8 mouse cellular contexts compared by ENCODE assay signal in the genomic region with DNA sequence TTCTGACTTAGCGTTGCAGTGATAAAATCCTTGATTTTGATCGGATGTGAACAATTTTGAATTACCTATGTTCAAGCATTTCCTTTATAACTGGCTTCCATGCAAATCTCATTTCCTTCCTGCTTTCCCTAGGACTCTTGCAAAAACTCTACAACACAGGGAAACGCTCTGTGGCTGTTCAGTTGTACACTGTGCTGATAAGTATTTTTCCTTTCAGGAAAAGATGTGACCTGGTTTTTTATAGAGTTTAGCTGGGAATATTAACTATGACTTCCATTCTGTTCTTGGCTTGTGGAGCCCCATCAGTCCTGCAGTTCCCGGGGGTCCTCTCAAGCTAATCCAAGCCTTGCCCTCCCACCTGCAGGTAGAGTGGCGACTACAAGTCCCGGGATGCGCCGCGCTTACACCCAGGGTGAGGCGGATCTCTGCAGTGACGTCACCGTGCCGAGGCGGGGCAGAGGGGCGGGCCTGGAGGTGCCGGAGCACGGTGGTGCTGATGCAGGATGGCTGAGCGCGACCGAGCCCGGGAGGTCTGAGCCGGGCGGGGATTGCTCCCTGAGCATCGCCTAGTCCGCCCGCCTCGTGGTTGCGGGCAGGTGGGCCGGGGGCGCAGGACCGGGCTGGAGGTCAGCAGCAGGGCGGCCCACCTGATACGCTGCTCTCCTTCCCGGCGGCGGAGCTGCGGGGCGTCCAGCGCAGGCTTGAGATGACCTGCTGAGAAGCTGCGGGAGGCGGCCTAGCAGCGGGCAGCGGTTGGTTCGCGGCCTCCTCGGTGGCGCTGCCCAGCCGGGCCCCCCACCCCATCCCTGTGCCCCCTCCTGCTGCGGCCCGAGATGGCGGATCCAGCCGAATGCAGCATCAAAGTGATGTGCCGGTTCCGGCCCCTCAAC. TPM values are rescaled to one million over a fixed set of nuclear protein-coding genes. Genes with fewer than 3 reads are reported as not detected.
DNase-seq lines count a peak whose midpoint lies in the region; ATAC-seq and TF ChIP-seq lines count a peak whose summit lies in the region.

A gene (plus strand): TSS at position 470 of the 890 bp plus-strand sequence.

- peak; percentile 75 to 86 for DNase-seq in CD8-positive naive resting alpha-beta T cell, adult 2 months (ENCODE audit: low read depth in 2 of 2, low spot score in 2 of 2)
- DNase-seq in cerebellum, adult 11-12 months, result peak; percentile 97
- peak; percentile 77 to 82 for DNase-seq in heart, postnatal 14 days
- peak; percentile 91 for DNase-seq in kidney, postnatal 4 days
- DNase-seq in liver, embryonic 14.5 days (ENCODE audit: low read depth in 3 of 3, low spot score in 3 of 3), result peak; percentile 12 to 29 (median 15)
- DNase-seq in neural tube, embryonic 11.5 days (ENCODE audit: low spot score), result peak; percentile 93

- H3K4me3 ChIP-seq in forebrain, embryonic 15.5 days, result peak within 1 kb of the TSS; percentile 88
- peak within 1 kb of the TSS; percentile 10 to 37; a peak in 3 of 4 replicates for H3K4me3 ChIP-seq in liver, embryonic 14.5 days (ENCODE audit: insufficient read depth in 1 of 2, low read depth in 2 of 2, low read length in 2 of 2)
- H3K4me3 ChIP-seq in neural tube, embryonic 11.5 days (ENCODE audit: low read depth, low read length), result peak within 1 kb of the TSS; percentile 93
- H3K4me3 ChIP-seq in stomach, embryonic 15.5 days (replicated peaks), result peak within 1 kb of the TSS; percentile 65

- H3K36me3 ChIP-seq in forebrain, embryonic 15.5 days, result peaks cover 2% of the 10 kb centered on the region; the same call in 1 of the 2 replicates
- H3K36me3 ChIP-seq in liver, embryonic 14.5 days (replicated peaks; ENCODE audit: control insufficient read depth, insufficient read depth, low read depth), result no peaks in the 10 kb centered on the region
- no peaks in the 10 kb centered on the region for H3K36me3 ChIP-seq in neural tube, embryonic 11.5 days (ENCODE audit: control insufficient read depth, insufficient read depth, low read length)
- no peaks in the 10 kb centered on the region for H3K36me3 ChIP-seq in stomach, embryonic 15.5 days

- H3K4me2 ChIP-seq in forebrain, embryonic 15.5 days (replicated peaks), result peak within 1 kb of the TSS; percentile 54
- peak within 1 kb of the TSS; percentile 50 for H3K4me2 ChIP-seq in liver, embryonic 14.5 days (ENCODE audit: low read depth)
- peak within 1 kb of the TSS; percentile 72 for H3K4me2 ChIP-seq in neural tube, embryonic 11.5 days (ENCODE audit: low read depth)
- H3K4me2 ChIP-seq in stomach, embryonic 15.5 days, result peak within 1 kb of the TSS; percentile 92

- H3K27ac ChIP-seq in forebrain, embryonic 15.5 days (replicated peaks), result peak within 1 kb of the TSS; percentile 94
- H3K27ac ChIP-seq in liver, embryonic 14.5 days, result no peak within 1 kb of the TSS
- H3K27ac ChIP-seq in neural tube, embryonic 11.5 days (ENCODE audit: low read depth, low read length), result peak within 1 kb of the TSS; percentile 84
- no peak within 1 kb of the TSS for H3K27ac ChIP-seq in stomach, embryonic 15.5 days

- 5% methylated on average over 51 of the region's 54 CpGs for WGBS in forebrain, embryonic 15.5 days
- 5% methylated on average over 54 of the region's 54 CpGs for WGBS in liver, embryonic 14.5 days (ENCODE audit: insufficient replicate concordance)
- WGBS in neural tube, embryonic 11.5 days, result 4% methylated on average over 54 of the region's 54 CpGs
- WGBS in stomach, embryonic 15.5 days, result 4% methylated on average over 54 of the region's 54 CpGs

- peaks cover 26% of the 10 kb centered on the region for H3K4me1 ChIP-seq in forebrain, embryonic 15.5 days
- no peaks in the 10 kb centered on the region for H3K4me1 ChIP-seq in liver, embryonic 14.5 days (replicated peaks; ENCODE audit: control insufficient read depth in 2 of 2, insufficient read depth in 2 of 2, low read length in 1 of 2)
- 0 out of 2 replicates have a peak, but pooled peaks cover 3% of the 10 kb centered on the region for H3K4me1 ChIP-seq in neural tube, embryonic 11.5 days (ENCODE audit: control insufficient read depth, insufficient read depth, low read length)
- peaks cover 8% of the 10 kb centered on the region for H3K4me1 ChIP-seq in stomach, embryonic 15.5 days

- no peaks in the 10 kb centered on the region for H3K27me3 ChIP-seq in forebrain, embryonic 15.5 days
- peaks cover 28% of the 10 kb centered on the region for H3K27me3 ChIP-seq in liver, embryonic 14.5 days (ENCODE audit: control insufficient read depth, insufficient read depth, low read length)
- H3K27me3 ChIP-seq in neural tube, embryonic 11.5 days (ENCODE audit: control insufficient read depth, insufficient read depth, low read length), result no peaks in the 10 kb centered on the region
- peaks cover 17% of the 10 kb centered on the region for H3K27me3 ChIP-seq in stomach, embryonic 15.5 days (replicated peaks)

- intact Hi-C loops in heart, postnatal 14 days (cut with DNase I), result no loop called here

- ATAC-seq in forebrain, embryonic 15.5 days (replicated peaks), result peak; percentile 98
- peak; percentile 53; the same call in 1 of the 2 replicates for ATAC-seq in liver, embryonic 14.5 days (ENCODE audit: insufficient read depth)
- ATAC-seq in neural tube, embryonic 11.5 days (ENCODE audit: insufficient read depth, low FRiP score, low TSS enrichment), result peak; percentile 99
- ATAC-seq in stomach, embryonic 15.5 days (ENCODE audit: insufficient read depth, low FRiP score, low read depth), result peak; percentile 94

- TF ChIP-seq EP300 in liver, embryonic 14.5 days (IDR thresholded peaks at IDR 0.05; ENCODE audit: low read depth), result no peak

- no peaks in the 10 kb centered on the region for H3K9me3 ChIP-seq in forebrain, embryonic 15.5 days
- H3K9me3 ChIP-seq in liver, embryonic 14.5 days (ENCODE audit: control insufficient read depth, low read length), result no peaks in the 10 kb centered on the region
- no peaks in the 10 kb centered on the region for H3K9me3 ChIP-seq in neural tube, embryonic 11.5 days (ENCODE audit: control insufficient read depth, low read length)
- no peaks in the 10 kb centered on the region for H3K9me3 ChIP-seq in stomach, embryonic 15.5 days

- TF ChIP-seq CTCF in liver, embryonic 14.5 days (IDR thresholded peaks at IDR 0.05; ENCODE audit: low read depth), result no peak

- H3K9ac ChIP-seq in forebrain, embryonic 15.5 days (replicated peaks), result peak within 1 kb of the TSS; percentile 96
- H3K9ac ChIP-seq in liver, embryonic 14.5 days (replicated peaks), result no peak within 1 kb of the TSS
- peak within 1 kb of the TSS; percentile 91 for H3K9ac ChIP-seq in neural tube, embryonic 11.5 days (ENCODE audit: low read length)
- no peak within 1 kb of the TSS for H3K9ac ChIP-seq in stomach, embryonic 15.5 days

RNA-seq across cellular contexts. Expression of the gene that starts here (rescaled TPM):
- 171 and 172 TPM in 2 replicates for polyA plus RNA-seq in forebrain, embryonic 15.5 days (2015; fragmentation: Nextera tagmentation; extraction: Ambion mirVana)
- under 1 TPM; 0.79 to 0.80 TPM for total RNA-seq in heart, postnatal 14 days (2021)
- polyA plus RNA-seq in liver, embryonic 14.5 days (2012; rRNA removed), result 0.12 and 0.17 TPM in 2 replicates
- 0.10 and 0.14 TPM in 2 replicates for polyA plus RNA-seq in liver, embryonic 14.5 days (2014; fragmentation: Nextera tagmentation; extraction: Ambion mirVana)
- 113 and 122 TPM in 2 replicates for polyA plus RNA-seq in neural tube, embryonic 11.5 days (2014; fragmentation: Nextera tagmentation; extraction: Ambion mirVana)
- polyA plus RNA-seq in stomach, embryonic 15.5 days (2015; fragmentation: Nextera tagmentation; extraction: Ambion mirVana), result 7.1 and 7.2 TPM in 2 replicates

Comparison
In these comparisons a context has a peak if more than half of its experiments do, and no peak if none do; other contexts are left out.
1. RNA of the gene that starts here (polyA plus RNA-seq): 171 to 172 TPM in forebrain, embryonic 15.5 days and 113 to 122 TPM in neural tube, embryonic 11.5 days; 7.1 to 7.2 TPM in stomach, embryonic 15.5 days and 0.10 to 0.17 TPM in liver, embryonic 14.5 days; every median in the first group is over 10 times any median in the second.
2. Peak in DNase-seq in heart, postnatal 14 days; RNA of the gene not detected or under 1 TPM.
3. Peak in DNase-seq, ATAC-seq, H3K4me3 ChIP-seq and H3K4me2 ChIP-seq in liver, embryonic 14.5 days; RNA of the gene not detected or under 1 TPM.
4. DNase-seq: peak in every context shown above with its lines; median percentile 97 in cerebellum, adult 11-12 months; 93 in neural tube, embryonic 11.5 days; 91 in kidney, postnatal 4 days; 80 in CD8-positive naive resting alpha-beta T cell, adult 2 months; 80 in heart, postnatal 14 days; 15 in liver, embryonic 14.5 days.
5. H3K27ac ChIP-seq: peak in forebrain, embryonic 15.5 days (single experiment) and neural tube, embryonic 11.5 days (single experiment); none in liver, embryonic 14.5 days (single experiment) and stomach, embryonic 15.5 days (single experiment).
6. H3K4me3 ChIP-seq: peak in every context shown above with its lines; median percentile 93 in neural tube, embryonic 11.5 days; 88 in forebrain, embryonic 15.5 days; 65 in stomach, embryonic 15.5 days; 24 in liver, embryonic 14.5 days.
7. H3K9ac ChIP-seq: peak in forebrain, embryonic 15.5 days (single experiment) and neural tube, embryonic 11.5 days (single experiment); none in liver, embryonic 14.5 days (single experiment) and stomach, embryonic 15.5 days (single experiment).
8. Peak in every context shown above with its lines, with median percentiles within 50 percentile points of each other: ATAC-seq and H3K4me2 ChIP-seq.